Mouse (Mus musculus) hindbrain, embryonic 12.5 days (tissue): Measurements from ENCODE around the gene Wbp1l. TPM values are rescaled to one million over a fixed set of nuclear protein-coding genes. Genes with fewer than 3 reads are reported as not detected.

Experiments used
- ATAC-seq: fragments of 200-750 bp; cut with Nextera tagmentation; 2 replicates; pipeline ENCODE4 v1.8.0; 2017; ENCODE audit warnings: moderate TSS enrichment; ENCODE audit not compliant: low FRiP score
- H3K27ac ChIP-seq: fragments of 300-500 bp; sonication (generic); 2 replicates; pipeline ENCODE4 v1.5.1; 2016; ENCODE audit warnings: mild to moderate bottlenecking
- H3K27me3 ChIP-seq: fragments of 300-500 bp; sonication (generic); 2 replicates; pipeline ENCODE4 v1.6.1; 2016; ENCODE audit warnings: mild to moderate bottlenecking
- H3K36me3 ChIP-seq: fragments of 300-500 bp; sonication (generic); 2 replicates; pipeline ENCODE4 v1.6.1; 2016; ENCODE audit warnings: mild to moderate bottlenecking
- H3K4me1 ChIP-seq: fragments of 300-500 bp; sonication (generic); 2 replicates; pipeline ENCODE4 v1.6.1; 2016
- H3K4me2 ChIP-seq: fragments of 300-500 bp; sonication (generic); replicated peaks from 2 replicates; pipeline ENCODE4 v1.6.1; 2016; ENCODE audit warnings: mild to moderate bottlenecking
- H3K4me3 ChIP-seq: fragments of 300-500 bp; sonication (generic); 2 replicates; pipeline ENCODE4 v1.5.1; 2016; ENCODE audit warnings: mild to moderate bottlenecking
- H3K9ac ChIP-seq: fragments of 300-500 bp; sonication (generic); 2 replicates; pipeline ENCODE4 v1.6.1; 2016; ENCODE audit warnings: mild to moderate bottlenecking, moderate library complexity
- H3K9me3 ChIP-seq: fragments of 300-500 bp; sonication (generic); replicated peaks from 2 replicates; pipeline ENCODE4 v1.6.1; 2016; ENCODE audit warnings: mild to moderate bottlenecking
- WGBS: fragments of 180-500 bp; shearing (Covaris S2); methylation state at CpG from one replicate; pipeline ENCODE4 v1.1.7; 2016; 5-methylcytosine and 5-hydroxymethylcytosine counted together
- polyA plus RNA-seq: library from polyadenylated mRNA; unstranded; fragments of >200 nt; fragmentation: Nextera tagmentation; extraction: Ambion mirVana; gene quantifications from 2 replicates; pipeline ENCODE4 v1.2.1, GENCODE M21; 2016

The Wbp1l gene
- polyA plus RNA-seq, 1 experiment from 2014 or later = 54.6 TPM

DNA sequence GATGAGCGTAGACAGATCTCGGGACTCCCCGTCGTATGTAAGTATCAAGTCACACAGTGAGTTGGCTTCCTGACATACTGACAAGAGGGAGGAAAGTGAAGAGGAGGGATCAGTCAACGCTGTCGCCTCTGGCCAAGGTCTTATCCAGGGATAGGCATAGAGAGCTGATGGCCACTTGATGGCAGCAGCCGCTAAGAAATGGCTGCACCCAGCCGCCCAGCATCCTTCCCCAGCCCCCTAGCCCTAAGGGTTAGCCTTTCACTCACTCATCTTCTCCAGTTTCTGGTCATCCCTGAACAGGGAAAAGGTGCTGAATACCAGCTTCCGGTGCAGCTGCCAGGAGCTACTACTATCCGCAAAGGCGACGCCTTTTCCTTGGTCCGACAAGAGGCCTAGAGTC, 71.8 kb downstream of the Wbp1l start:
- Histone ChIP-seq H3K36me3 (no peaks in the 10 kb centered on the region), H3K9ac (0 out of 2 replicates have a peak overlapping the region, but pooled peaks have one; percentile 3), H3K9me3 (no peaks in the 10 kb centered on the region), H3K27me3 (no peaks in the 10 kb centered on the region), H3K4me3 (no peak overlapping the region), H3K4me1 (peaks cover 3% of the 10 kb centered on the region; the same call in 1 of the 2 replicates), H3K27ac (no peak overlapping the region), H3K4me2 (0 out of 2 replicates have a peak overlapping the region, but pooled peaks have one; percentile 11)
- ATAC-seq = no peak
- 33% methylated on average over 13 of the region's 13 CpGs for WGBS

DNA sequence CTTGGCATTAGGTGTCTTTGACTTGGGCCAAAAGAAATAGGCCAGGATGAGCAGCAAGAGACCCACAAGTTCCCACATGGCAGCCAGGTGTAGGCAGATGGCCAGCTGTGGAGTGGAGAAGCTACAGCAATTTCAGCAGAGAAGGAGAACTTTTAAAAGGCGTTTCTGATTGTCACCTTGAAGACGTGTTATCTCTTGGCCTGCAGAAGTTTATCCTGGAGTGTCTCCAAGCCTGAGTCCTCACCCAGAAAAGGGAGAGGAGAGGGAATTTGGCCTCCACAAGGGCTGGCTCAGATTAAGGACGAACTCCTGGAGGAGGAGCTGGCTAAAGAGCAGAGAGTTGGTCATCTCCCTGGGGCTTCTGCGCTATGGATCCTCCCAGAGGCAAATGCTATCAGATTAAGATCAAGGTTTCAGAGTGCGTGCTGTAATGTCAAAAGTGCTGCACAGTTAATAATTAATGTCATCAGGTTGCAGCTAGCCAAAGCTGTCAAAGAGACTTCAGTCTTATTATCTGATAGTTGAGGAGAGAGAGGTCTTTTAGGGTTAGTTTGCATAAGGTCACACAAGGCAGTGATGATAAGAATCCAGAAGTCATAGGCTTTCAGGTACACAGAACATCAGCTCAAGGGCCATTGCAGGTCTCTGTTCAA, 74.0 kb downstream of the Wbp1l start, which contains the start of gene Cyp17a1:
TSS of gene Cyp17a1 (minus strand) at position 407 of the 653 bp plus-strand sequence.
- Histone ChIP-seq H3K9me3 (no peaks in the 10 kb centered on the region), H3K9ac (no peak within 1 kb of the TSS), H3K36me3 (no peaks in the 10 kb centered on the region), H3K4me2 (no peak within 1 kb of the TSS), H3K27me3 (no peaks in the 10 kb centered on the region), H3K4me3 (no peak within 1 kb of the TSS), H3K4me1 (0 out of 2 replicates have a peak, but pooled peaks cover 3% of the 10 kb centered on the region), H3K27ac (no peak within 1 kb of the TSS)
- ATAC-seq = no peak
- 67% methylated on average over 5 of the region's 5 CpGs for WGBS

DNA sequence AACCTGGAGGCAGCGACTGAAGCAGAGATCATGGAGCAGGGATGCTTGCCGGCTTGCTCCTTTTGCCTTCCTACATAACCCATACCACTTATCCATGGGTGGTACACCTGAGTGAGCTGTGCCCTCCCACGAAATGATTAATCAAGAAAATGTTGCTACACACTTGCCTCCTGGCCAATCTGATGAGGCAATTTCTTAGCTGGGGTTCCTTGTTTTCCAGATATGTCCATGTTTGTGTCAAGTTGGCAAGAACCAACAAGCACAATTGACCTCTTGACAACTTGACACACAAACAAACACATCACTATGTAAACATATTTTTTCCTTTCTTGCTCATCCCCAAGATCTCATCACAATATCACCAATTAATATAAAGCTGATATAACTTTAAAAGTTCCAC, 76.8 kb downstream of the Wbp1l start:
- H3K4me2 ChIP-seq = no peak overlapping the region
- H3K9ac ChIP-seq = no peak overlapping the region
- no peaks in the 10 kb centered on the region for H3K36me3 ChIP-seq
- H3K9me3 ChIP-seq = no peaks in the 10 kb centered on the region
- 89% methylated on average over 3 of the region's 3 CpGs for WGBS
- no peak for ATAC-seq
- H3K27ac ChIP-seq = no peak overlapping the region
- no peak overlapping the region for H3K4me3 ChIP-seq
- H3K4me1 ChIP-seq = 0 out of 2 replicates have a peak, but pooled peaks cover 3% of the 10 kb centered on the region
- no peaks in the 10 kb centered on the region for H3K27me3 ChIP-seq

DNA sequence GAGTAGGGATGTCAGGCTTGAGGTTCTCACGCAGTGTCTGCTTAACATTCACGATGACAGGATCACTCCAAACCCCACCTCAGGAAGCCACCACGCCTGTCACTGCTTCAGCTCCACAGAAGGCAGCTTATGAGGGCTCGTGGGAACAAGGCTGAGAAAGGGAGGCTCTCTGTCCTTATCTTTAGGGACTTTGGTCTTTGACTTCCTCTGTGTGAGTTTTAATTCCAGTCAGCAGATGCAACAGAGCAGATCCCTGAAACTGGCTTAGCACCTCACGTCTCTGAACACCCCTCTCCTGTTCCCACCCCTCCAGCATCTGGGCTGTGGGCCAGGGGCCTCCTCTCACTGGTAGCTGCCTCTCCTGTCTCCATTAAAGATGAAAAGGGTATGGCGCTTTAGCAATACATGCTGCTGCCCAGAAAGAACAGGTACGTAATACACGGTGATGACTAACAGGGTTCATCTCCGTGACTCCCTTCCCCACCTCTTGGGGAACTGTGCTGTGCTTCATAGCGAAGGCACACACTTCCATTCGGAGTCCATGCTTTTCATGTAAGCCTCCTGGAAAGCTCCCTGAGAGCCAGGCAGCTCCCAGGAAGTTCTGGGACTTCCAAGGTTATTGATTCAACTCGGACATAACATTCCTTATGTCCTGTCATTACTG, 81.0 kb downstream of the Wbp1l start:
- Histone ChIP-seq H3K4me2 (no peak overlapping the region), H3K4me3 (no peak overlapping the region), H3K27ac (no peak overlapping the region), H3K36me3 (no peaks in the 10 kb centered on the region), H3K9me3 (no peaks in the 10 kb centered on the region), H3K4me1 (no peaks in the 10 kb centered on the region), H3K27me3 (no peaks in the 10 kb centered on the region), H3K9ac (no peak overlapping the region)
- ATAC-seq = no peak
- 75% methylated on average over 12 of the region's 12 CpGs for WGBS

DNA sequence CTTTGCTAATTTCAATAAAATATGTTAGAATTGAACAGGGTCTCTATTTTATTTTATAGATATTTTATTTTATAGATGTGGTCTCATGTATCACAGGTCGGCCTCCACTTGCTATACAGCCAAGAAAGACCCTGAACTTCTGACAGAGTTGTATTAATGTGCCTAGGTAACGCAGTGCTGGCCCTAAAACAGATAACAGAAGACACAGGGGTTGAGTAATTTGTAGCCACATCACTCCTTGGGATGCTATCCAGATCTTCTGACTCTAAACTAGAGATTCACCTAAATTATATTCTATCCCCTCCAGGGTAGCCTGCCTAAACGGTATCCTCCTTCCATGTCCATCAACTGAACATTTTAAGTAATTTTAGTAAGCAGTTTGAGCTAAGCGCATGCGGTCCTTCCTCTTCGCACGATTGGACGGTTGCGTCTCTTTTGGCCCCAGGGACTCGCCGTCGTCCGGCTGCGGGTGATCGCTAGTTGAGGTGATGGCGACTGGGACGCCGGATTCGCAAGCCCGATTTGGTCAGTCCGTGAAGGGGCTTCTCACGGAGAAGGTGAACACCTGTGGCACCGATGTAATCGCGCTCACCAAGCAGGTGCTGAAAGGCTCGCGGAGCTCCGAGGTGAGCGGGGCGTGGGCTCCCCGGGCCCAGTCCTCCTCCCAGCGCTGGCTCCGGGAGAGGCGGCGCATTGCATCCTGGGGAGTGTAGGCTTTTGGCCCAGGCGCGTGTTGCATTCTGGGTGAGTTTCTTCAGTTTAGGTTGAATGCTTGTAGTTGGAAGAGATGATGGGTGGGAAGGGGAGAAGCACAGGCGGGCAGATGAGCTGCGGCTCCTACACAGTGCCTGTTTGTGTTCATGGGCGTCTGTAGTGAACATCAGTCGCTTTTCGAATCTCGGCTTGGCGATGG, 90.8 kb downstream of the Wbp1l start, which contains the start of gene Borcs7:
TSS of gene Borcs7 (plus strand) at position 447 of the 913 bp plus-strand sequence.
- ATAC-seq = peak; percentile 94
- no peaks in the 10 kb centered on the region for H3K9me3 ChIP-seq
- WGBS = 2% methylated on average over 44 of the region's 44 CpGs
- H3K4me3 ChIP-seq = peak within 1 kb of the TSS; percentile 49
- peaks cover 10% of the 10 kb centered on the region for H3K4me1 ChIP-seq
- no peaks in the 10 kb centered on the region for H3K36me3 ChIP-seq
- no peaks in the 10 kb centered on the region for H3K27me3 ChIP-seq
- peak within 1 kb of the TSS; percentile 60 for H3K27ac ChIP-seq
- H3K9ac ChIP-seq = peak within 1 kb of the TSS; percentile 64
- H3K4me2 ChIP-seq = peak within 1 kb of the TSS; percentile 55

DNA sequence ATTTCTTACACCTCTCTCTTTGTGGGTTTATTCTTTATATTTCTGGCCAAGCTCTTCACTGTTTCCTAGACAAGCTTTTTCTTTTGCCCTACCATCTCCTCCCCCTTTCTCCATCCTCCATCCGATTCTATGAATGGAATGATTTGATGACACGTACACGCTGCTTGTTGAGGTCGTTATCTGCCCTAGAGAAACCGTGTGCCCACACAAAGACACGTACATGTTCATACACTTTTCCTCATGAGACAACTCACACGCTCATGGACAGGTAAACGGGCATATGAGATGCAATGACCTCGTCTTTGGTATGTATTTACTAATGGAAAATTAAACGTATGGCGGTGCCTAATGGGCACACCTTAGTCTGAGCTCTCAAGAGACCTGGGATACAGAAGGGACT, 91.5 kb downstream of the Wbp1l start:
- H3K36me3 ChIP-seq = no peaks in the 10 kb centered on the region
- peak; percentile 26 for ATAC-seq
- WGBS = 78% methylated on average over 11 of the region's 11 CpGs
- peak overlapping the region; percentile 55 for H3K4me2 ChIP-seq
- H3K9ac ChIP-seq = peak overlapping the region; percentile 64
- no peaks in the 10 kb centered on the region for H3K9me3 ChIP-seq
- no peaks in the 10 kb centered on the region for H3K27me3 ChIP-seq
- peak overlapping the region; percentile 49 for H3K4me3 ChIP-seq
- peaks cover 10% of the 10 kb centered on the region for H3K4me1 ChIP-seq
- peak overlapping the region; percentile 60 for H3K27ac ChIP-seq

DNA sequence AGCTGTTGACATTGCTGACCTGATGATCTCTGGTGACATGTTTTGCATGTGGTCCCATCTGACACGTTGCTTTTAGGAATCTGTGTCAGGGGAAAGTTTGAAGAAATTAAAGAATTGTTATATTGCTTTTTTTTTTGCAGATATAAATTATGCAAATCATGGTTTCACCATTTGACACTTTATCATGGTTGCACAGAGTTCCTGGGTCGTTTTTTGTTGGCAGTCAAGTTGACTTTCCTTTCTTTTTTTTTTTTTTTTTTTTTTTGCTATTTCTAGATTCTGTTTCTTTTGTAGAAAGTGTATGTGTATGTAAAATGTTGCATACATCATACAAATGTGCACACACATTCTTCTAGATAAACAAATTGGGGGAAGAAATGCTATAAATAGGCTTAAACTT, 92.2 kb downstream of the Wbp1l start:
- Histone ChIP-seq H3K9me3 (no peaks in the 10 kb centered on the region), H3K9ac (no peak overlapping the region), H3K27ac (no peak overlapping the region), H3K4me2 (no peak overlapping the region), H3K4me3 (no peak overlapping the region), H3K27me3 (no peaks in the 10 kb centered on the region), H3K36me3 (no peaks in the 10 kb centered on the region), H3K4me1 (peaks cover 10% of the 10 kb centered on the region)
- ATAC-seq = no peak
- 83% methylated on average over 2 of the region's 2 CpGs for WGBS

DNA sequence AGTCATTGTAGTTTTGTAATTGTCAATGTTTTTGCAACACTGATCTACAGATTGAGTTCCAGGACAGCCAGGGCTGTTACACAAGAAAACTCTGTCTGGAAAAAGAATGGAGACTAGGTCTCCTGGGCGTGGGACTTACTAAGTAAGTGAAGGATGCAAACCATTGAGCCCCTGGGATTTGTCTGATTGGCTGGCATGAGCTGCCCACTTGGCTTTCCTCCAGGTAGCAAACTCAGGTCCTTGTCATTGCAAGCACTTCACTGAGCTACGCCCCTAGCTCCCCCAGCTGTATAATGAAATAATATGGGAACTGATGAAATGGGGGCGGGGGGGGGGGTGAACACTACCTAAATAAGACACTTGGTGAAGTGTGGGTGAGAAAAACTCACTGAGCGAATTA, 94.3 kb downstream of the Wbp1l start:
- no peak for ATAC-seq
- H3K4me2 ChIP-seq = no peak overlapping the region
- H3K4me3 ChIP-seq = no peak overlapping the region
- WGBS = 90% methylated on average over 4 of the region's 4 CpGs
- H3K27ac ChIP-seq = no peak overlapping the region
- H3K9me3 ChIP-seq = no peaks in the 10 kb centered on the region
- H3K36me3 ChIP-seq = no peaks in the 10 kb centered on the region
- H3K27me3 ChIP-seq = no peaks in the 10 kb centered on the region
- H3K4me1 ChIP-seq = peaks cover 10% of the 10 kb centered on the region
- no peak overlapping the region for H3K9ac ChIP-seq

DNA sequence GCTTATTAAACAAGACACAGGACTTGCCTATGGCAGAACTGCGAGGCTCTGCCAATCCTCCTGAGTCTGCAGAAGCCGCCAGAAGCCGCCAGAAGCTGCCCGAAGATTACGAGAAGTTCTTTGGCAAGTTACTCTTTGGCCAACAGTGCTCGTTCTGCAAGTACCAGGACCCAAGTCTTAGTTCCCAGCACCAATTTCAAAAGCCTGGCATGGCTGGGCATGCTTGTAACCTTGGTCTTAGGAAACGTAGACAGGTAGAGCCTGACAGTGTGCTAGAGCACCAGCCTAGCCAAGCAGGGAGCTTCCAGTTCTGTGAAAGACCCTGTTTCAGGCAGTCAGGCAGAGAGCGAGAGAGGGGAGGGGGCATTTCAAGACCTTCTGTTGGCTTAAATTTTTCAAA, 97.6 kb downstream of the Wbp1l start:
- Histone ChIP-seq H3K36me3 (peaks cover 4% of the 10 kb centered on the region; the same call in 1 of the 2 replicates), H3K4me3 (no peak overlapping the region), H3K9me3 (no peaks in the 10 kb centered on the region), H3K27me3 (no peaks in the 10 kb centered on the region), H3K4me2 (no peak overlapping the region), H3K9ac (no peak overlapping the region), H3K4me1 (no peaks in the 10 kb centered on the region), H3K27ac (no peak overlapping the region)
- 93% methylated on average over 8 of the region's 8 CpGs for WGBS
- ATAC-seq = no peak

DNA sequence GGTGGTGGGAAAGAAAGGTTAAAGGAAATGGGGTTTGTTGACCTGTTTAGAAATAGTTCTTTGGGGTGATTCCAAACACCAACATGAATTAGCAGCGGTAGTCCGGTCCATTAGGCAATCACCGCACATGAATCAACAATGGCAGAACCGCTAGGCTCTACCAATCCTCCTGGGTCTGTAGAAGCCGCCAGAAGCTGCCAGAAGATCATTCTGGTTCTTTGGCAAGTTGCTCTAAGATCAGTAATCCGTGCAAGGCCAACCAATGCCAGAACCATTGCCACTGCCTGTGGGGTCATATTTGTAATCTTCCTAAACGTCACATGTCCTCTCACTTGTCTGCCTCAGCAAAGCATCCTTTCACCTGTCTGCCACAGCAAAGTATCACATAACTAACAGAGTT, 98.1 kb downstream of the Wbp1l start:
- H3K27me3 ChIP-seq = no peaks in the 10 kb centered on the region
- 90% methylated on average over 7 of the region's 7 CpGs for WGBS
- no peak overlapping the region for H3K4me3 ChIP-seq
- H3K9me3 ChIP-seq = no peaks in the 10 kb centered on the region
- H3K27ac ChIP-seq = no peak overlapping the region
- no peaks in the 10 kb centered on the region for H3K4me1 ChIP-seq
- ATAC-seq = no peak
- H3K36me3 ChIP-seq = peaks cover 7% of the 10 kb centered on the region
- H3K9ac ChIP-seq = no peak overlapping the region
- H3K4me2 ChIP-seq = no peak overlapping the region

DNA sequence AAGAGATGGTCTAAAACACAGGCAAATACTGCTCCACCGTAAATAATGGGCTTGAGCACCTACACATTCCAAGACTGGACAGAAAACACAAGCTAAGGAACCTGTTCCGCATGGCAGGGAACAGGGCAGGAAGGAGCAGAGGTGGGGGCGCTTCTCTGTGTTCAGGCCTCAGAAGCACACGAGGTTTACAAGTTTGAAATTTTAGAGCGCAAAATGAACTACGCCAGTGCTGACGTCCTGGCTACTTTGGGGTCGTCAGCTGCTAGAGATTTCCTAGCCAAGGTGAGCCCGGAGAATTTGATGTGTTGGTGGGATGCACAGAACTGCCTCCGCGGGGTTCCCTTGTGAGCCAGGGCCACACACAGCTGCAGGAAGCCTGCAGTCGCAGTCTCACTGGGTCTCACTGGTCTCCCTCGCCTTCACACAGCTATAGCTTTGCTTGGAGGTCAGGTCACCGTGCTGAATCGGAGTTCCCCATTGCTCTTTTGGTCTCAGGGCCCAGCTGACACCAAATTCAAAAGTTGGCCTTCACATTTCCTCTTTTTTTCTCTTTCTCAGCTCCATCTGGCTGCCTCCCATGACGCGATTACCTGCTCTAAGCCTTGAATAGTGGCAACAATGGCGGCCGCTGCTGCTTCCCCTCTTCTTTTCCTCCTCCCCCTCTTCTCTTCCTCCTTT, 99.1 kb downstream of the Wbp1l start:
- no peak overlapping the region for H3K4me2 ChIP-seq
- H3K9me3 ChIP-seq = no peaks in the 10 kb centered on the region
- ATAC-seq = no peak
- WGBS = 47% methylated on average over 19 of the region's 19 CpGs
- H3K4me3 ChIP-seq = no peak overlapping the region
- no peak overlapping the region for H3K9ac ChIP-seq
- no peak overlapping the region for H3K27ac ChIP-seq
- H3K36me3 ChIP-seq = peaks cover 7% of the 10 kb centered on the region
- H3K4me1 ChIP-seq = no peaks in the 10 kb centered on the region
- no peaks in the 10 kb centered on the region for H3K27me3 ChIP-seq
